In the genomic region with DNA sequence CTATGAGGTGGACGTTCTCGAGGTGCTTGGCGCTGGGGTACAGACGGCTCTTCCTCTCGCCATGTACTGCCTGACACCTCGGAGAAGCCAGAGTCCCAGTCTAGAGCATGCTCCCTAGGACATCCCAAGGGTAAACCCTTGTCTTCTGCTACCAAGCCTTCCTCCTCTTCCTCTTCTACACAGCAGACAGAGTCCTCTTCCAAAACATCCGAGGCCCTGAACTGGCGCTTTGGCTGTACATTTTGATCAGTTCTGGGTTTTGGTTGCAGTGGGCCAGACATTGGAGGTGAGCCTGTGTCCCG, we compare ENCODE assay signal across 8 mouse cellular contexts. TPM values are rescaled to one million over a fixed set of nuclear protein-coding genes. Genes with fewer than 3 reads are reported as not detected.
A peak's percentile ranks its signal among the peaks of the same experiment; 100 is the strongest.
DNase-seq lines count a peak whose midpoint lies in the region; ATAC-seq and TF ChIP-seq lines count a peak whose summit lies in the region.

No protein-coding gene starts in this region.

- peak overlapping the region; percentile 86 for H3K4me2 ChIP-seq in lung, embryonic 16.5 days (ENCODE audit: low read depth, low read length)
- peak overlapping the region; percentile 89 for H3K4me2 ChIP-seq in forebrain, embryonic 13.5 days
- H3K4me2 ChIP-seq in limb, embryonic 14.5 days (replicated peaks; ENCODE audit: low read depth, low read length, severe bottlenecking) = peak overlapping the region; percentile 96
- H3K4me2 ChIP-seq in stomach, embryonic 15.5 days = peak overlapping the region; percentile 81

- no peaks in the 10 kb centered on the region for H3K9me3 ChIP-seq in lung, embryonic 16.5 days (ENCODE audit: control insufficient read depth, low read length)
- H3K9me3 ChIP-seq in forebrain, embryonic 13.5 days (replicated peaks) = no peaks in the 10 kb centered on the region
- H3K9me3 ChIP-seq in limb, embryonic 14.5 days (ENCODE audit: control insufficient read depth, low read length) = no peaks in the 10 kb centered on the region
- no peaks in the 10 kb centered on the region for H3K9me3 ChIP-seq in stomach, embryonic 15.5 days

- no peak for TF ChIP-seq CTCF in cerebellum, adult 2 months (IDR thresholded peaks at IDR 0.05; ENCODE audit: borderline replicate concordance, insufficient read depth, low read depth, low read length)

- peak overlapping the region; percentile 100 for H3K27ac ChIP-seq in lung, embryonic 16.5 days (ENCODE audit: low read length)
- 0 out of 2 replicates have a peak overlapping the region, but pooled peaks have one; percentile 25 for H3K27ac ChIP-seq in forebrain, embryonic 13.5 days
- peak overlapping the region; percentile 99 for H3K27ac ChIP-seq in limb, embryonic 14.5 days (replicated peaks; ENCODE audit: low read depth, low read length)
- H3K27ac ChIP-seq in stomach, embryonic 15.5 days = peak overlapping the region; percentile 100
- no peak overlapping the region for H3K27ac ChIP-seq in cerebellum, adult 2 months (ENCODE audit: insufficient read depth, low read length)

- peak overlapping the region; percentile 74 for H3K4me3 ChIP-seq in lung, embryonic 16.5 days (ENCODE audit: low read length)
- H3K4me3 ChIP-seq in forebrain, embryonic 13.5 days = peak overlapping the region; percentile 60
- peak overlapping the region; percentile 82 for H3K4me3 ChIP-seq in limb, embryonic 14.5 days (replicated peaks; ENCODE audit: low read length)
- H3K4me3 ChIP-seq in stomach, embryonic 15.5 days (replicated peaks) = peak overlapping the region; percentile 77
- no peak overlapping the region for H3K4me3 ChIP-seq in cerebellum, adult 2 months (replicated peaks; ENCODE audit: insufficient read depth, low read depth, low read length)

- no peak for ATAC-seq in lung, embryonic 16.5 days (ENCODE audit: low read depth)
- ATAC-seq in forebrain, embryonic 13.5 days = no peak
- ATAC-seq in limb, embryonic 14.5 days (ENCODE audit: low FRiP score, low read depth) = no peak
- ATAC-seq in stomach, embryonic 15.5 days (ENCODE audit: insufficient read depth, low FRiP score, low read depth) = no peak

- 39% methylated on average over 9 of the region's 9 CpGs for WGBS in lung, embryonic 16.5 days
- 80% methylated on average over 9 of the region's 9 CpGs for WGBS in forebrain, embryonic 13.5 days
- 14% methylated on average over 9 of the region's 9 CpGs for WGBS in limb, embryonic 14.5 days
- WGBS in stomach, embryonic 15.5 days = 39% methylated on average over 9 of the region's 9 CpGs
- WGBS in cerebellum, adult 2 months = 91% methylated on average over 9 of the region's 9 CpGs

- no peak for DNase-seq in lung, postnatal 10 days
- no peak for DNase-seq in limb, embryonic 14.5 days (ENCODE audit: low spot score)
- DNase-seq in urinary bladder, postnatal 14 days (ENCODE audit: low spot score) = no peak
- DNase-seq in cerebellum, adult 2 months = no peak
- DNase-seq in retina, embryonic 14.5 days (ENCODE audit: low spot score) = no peak

- H3K9ac ChIP-seq in lung, embryonic 16.5 days (ENCODE audit: low read length) = peak overlapping the region; percentile 82
- H3K9ac ChIP-seq in forebrain, embryonic 13.5 days = peak overlapping the region; percentile 58; the same call in 1 of the 2 replicates
- peak overlapping the region; percentile 83 for H3K9ac ChIP-seq in limb, embryonic 14.5 days (ENCODE audit: low read depth, low read length, severe bottlenecking)
- H3K9ac ChIP-seq in stomach, embryonic 15.5 days = peak overlapping the region; percentile 65; the same call in 1 of the 2 replicates

- no peak for TF ChIP-seq POLR2A in limb, embryonic 14.5 days (IDR thresholded peaks at IDR 0.05; ENCODE audit: borderline replicate concordance, extremely low read depth, insufficient read depth, insufficient read length)
- no peak for TF ChIP-seq POLR2A in cerebellum, adult 2 months (IDR thresholded peaks at IDR 0.05; ENCODE audit: borderline replicate concordance, insufficient read depth, low read length)

- no peaks in the 10 kb centered on the region for H3K36me3 ChIP-seq in lung, embryonic 16.5 days (ENCODE audit: control insufficient read depth, insufficient read depth, low read length)
- H3K36me3 ChIP-seq in forebrain, embryonic 13.5 days (ENCODE audit: poor library complexity, severe bottlenecking) = no peaks in the 10 kb centered on the region
- peaks cover 11% of the 10 kb centered on the region for H3K36me3 ChIP-seq in limb, embryonic 14.5 days (ENCODE audit: control insufficient read depth, insufficient read depth, low read length)
- H3K36me3 ChIP-seq in stomach, embryonic 15.5 days = no peaks in the 10 kb centered on the region

- H3K27me3 ChIP-seq in lung, embryonic 16.5 days (ENCODE audit: control insufficient read depth, insufficient read depth, low read depth, low read length) = no peaks in the 10 kb centered on the region
- H3K27me3 ChIP-seq in forebrain, embryonic 13.5 days = peaks cover 21% of the 10 kb centered on the region
- H3K27me3 ChIP-seq in limb, embryonic 14.5 days (ENCODE audit: control insufficient read depth, insufficient read depth, low read length) = no peaks in the 10 kb centered on the region
- H3K27me3 ChIP-seq in stomach, embryonic 15.5 days (replicated peaks) = no peaks in the 10 kb centered on the region
- no peaks in the 10 kb centered on the region for H3K27me3 ChIP-seq in cerebellum, adult 2 months (ENCODE audit: control insufficient read depth, insufficient read depth, low read length)

- H3K4me1 ChIP-seq in lung, embryonic 16.5 days (replicated peaks; ENCODE audit: control insufficient read depth, insufficient read depth, low read length) = peaks cover 40% of the 10 kb centered on the region
- peaks cover 42% of the 10 kb centered on the region for H3K4me1 ChIP-seq in forebrain, embryonic 13.5 days
- H3K4me1 ChIP-seq in limb, embryonic 14.5 days (ENCODE audit: control insufficient read depth, insufficient read depth, low read length) = peaks cover 41% of the 10 kb centered on the region
- H3K4me1 ChIP-seq in stomach, embryonic 15.5 days = peaks cover 41% of the 10 kb centered on the region
- H3K4me1 ChIP-seq in cerebellum, adult 2 months (ENCODE audit: control insufficient read depth, insufficient read depth, low read length) = peaks cover 6% of the 10 kb centered on the region; the same call in 1 of the 2 replicates

RNA-seq across cellular contexts. Expression of a gene that starts 1.0 kb away (rescaled TPM):
- 64.3 and 71.1 TPM in 2 replicates for polyA plus RNA-seq in lung, embryonic 16.5 days (2015; fragmentation: Nextera tagmentation; extraction: Ambion mirVana)
- polyA plus RNA-seq in forebrain, embryonic 13.5 days (2015; fragmentation: Nextera tagmentation; extraction: Ambion mirVana) = 10.8 and 11.1 TPM in 2 replicates
- 79.6 and 84.6 TPM in 2 replicates for polyA plus RNA-seq in limb, embryonic 14.5 days (2012; rRNA removed)
- 112 and 118 TPM in 2 replicates for polyA plus RNA-seq in limb, embryonic 14.5 days (2014; fragmentation: Nextera tagmentation; extraction: Ambion mirVana)
- 47.6 and 54.7 TPM in 2 replicates for polyA plus RNA-seq in stomach, embryonic 15.5 days (2015; fragmentation: Nextera tagmentation; extraction: Ambion mirVana)
- 4.1 and 5.7 TPM in 2 replicates for polyA plus RNA-seq in cerebellum, adult 2 months (2012; rRNA removed)

RNA-seq across cellular contexts. Expression of a gene that starts 1.8 kb away (rescaled TPM):
- 3.4 and 4.8 TPM in 2 replicates for polyA plus RNA-seq in lung, embryonic 16.5 days (2015; fragmentation: Nextera tagmentation; extraction: Ambion mirVana)
- polyA plus RNA-seq in forebrain, embryonic 13.5 days (2015; fragmentation: Nextera tagmentation; extraction: Ambion mirVana) = 0.44 and 0.62 TPM in 2 replicates
- 16.7 and 19.6 TPM in 2 replicates for polyA plus RNA-seq in limb, embryonic 14.5 days (2012; rRNA removed)
- 7.9 and 8.2 TPM in 2 replicates for polyA plus RNA-seq in limb, embryonic 14.5 days (2014; fragmentation: Nextera tagmentation; extraction: Ambion mirVana)
- polyA plus RNA-seq in stomach, embryonic 15.5 days (2015; fragmentation: Nextera tagmentation; extraction: Ambion mirVana) = 6.1 and 6.9 TPM in 2 replicates
- polyA plus RNA-seq in cerebellum, adult 2 months (2012; rRNA removed) = 0.20 and 0.38 TPM in 2 replicates

RNA-seq across cellular contexts. Expression of a gene that starts 7.6 kb away (rescaled TPM):
- polyA plus RNA-seq in lung, embryonic 16.5 days (2015; fragmentation: Nextera tagmentation; extraction: Ambion mirVana) = 7.7 and 9.4 TPM in 2 replicates
- polyA plus RNA-seq in forebrain, embryonic 13.5 days (2015; fragmentation: Nextera tagmentation; extraction: Ambion mirVana) = 0.69 and 1.3 TPM in 2 replicates
- polyA plus RNA-seq in limb, embryonic 14.5 days (2012; rRNA removed) = 63.3 and 98.3 TPM in 2 replicates
- 13.0 and 20.6 TPM in 2 replicates for polyA plus RNA-seq in limb, embryonic 14.5 days (2014; fragmentation: Nextera tagmentation; extraction: Ambion mirVana)
- 10.9 and 13.7 TPM in 2 replicates for polyA plus RNA-seq in stomach, embryonic 15.5 days (2015; fragmentation: Nextera tagmentation; extraction: Ambion mirVana)
- polyA plus RNA-seq in cerebellum, adult 2 months (2012; rRNA removed) = 2.2 and 4.1 TPM in 2 replicates

RNA-seq across cellular contexts. Expression of a gene that starts 9.4 kb away (rescaled TPM):
- polyA plus RNA-seq in lung, embryonic 16.5 days (2015; fragmentation: Nextera tagmentation; extraction: Ambion mirVana) = 20.6 and 24.2 TPM in 2 replicates
- polyA plus RNA-seq in forebrain, embryonic 13.5 days (2015; fragmentation: Nextera tagmentation; extraction: Ambion mirVana) = 2.7 and 3.1 TPM in 2 replicates
- polyA plus RNA-seq in limb, embryonic 14.5 days (2012; rRNA removed) = 28.2 and 33.6 TPM in 2 replicates
- polyA plus RNA-seq in limb, embryonic 14.5 days (2014; fragmentation: Nextera tagmentation; extraction: Ambion mirVana) = 32.2 and 33.4 TPM in 2 replicates
- polyA plus RNA-seq in stomach, embryonic 15.5 days (2015; fragmentation: Nextera tagmentation; extraction: Ambion mirVana) = 37.0 and 40.2 TPM in 2 replicates
- 8.0 and 10.0 TPM in 2 replicates for polyA plus RNA-seq in cerebellum, adult 2 months (2012; rRNA removed)

RNA-seq across cellular contexts. Expression of a gene that starts 11.4 kb away (rescaled TPM):
- polyA plus RNA-seq in lung, embryonic 16.5 days (2015; fragmentation: Nextera tagmentation; extraction: Ambion mirVana) = 0.36 and 0.75 TPM in 2 replicates
- 0.52 TPM in 1 of 2 replicates, not detected in the other for polyA plus RNA-seq in forebrain, embryonic 13.5 days (2015; fragmentation: Nextera tagmentation; extraction: Ambion mirVana)
- 6.8 and 12.4 TPM in 2 replicates for polyA plus RNA-seq in limb, embryonic 14.5 days (2012; rRNA removed)
- polyA plus RNA-seq in limb, embryonic 14.5 days (2014; fragmentation: Nextera tagmentation; extraction: Ambion mirVana) = 0.66 and 0.76 TPM in 2 replicates
- 0.46 and 1.1 TPM in 2 replicates for polyA plus RNA-seq in stomach, embryonic 15.5 days (2015; fragmentation: Nextera tagmentation; extraction: Ambion mirVana)
- 6.3 and 6.9 TPM in 2 replicates for polyA plus RNA-seq in cerebellum, adult 2 months (2012; rRNA removed)
